Mouse (Mus musculus) heart, postnatal 36 days (tissue): ENCODE measurements at regions not wholly inside any gene's neighbourhood (a gene's known extent, or its start where the extent isn't known, plus 50 kb on each side); places are given as distances from the start of the nearest gene placed in this dataset.

Source experiments
- DNase-seq, 2 experiments: peaks; one replicate each; pipeline ENCODE4 v3.0.0; 2021 to 2022
- intact Hi-C: fragments of 180-260 bp; cut with DNase I; formaldehyde crosslinking; loops from one replicate; pipeline ENCODE4 v1.15.1; 2025

- intact Hi-C loops: no loop called here
- DNase-seq: no peak
Observed at GRCm38 (mm10) chrX:21644851-21645250, 69.8 kb upstream of the Slc6a14 start.

- intact Hi-C loops: no loop called here
- DNase-seq: peak; percentile 2 to 3
Observed at GRCm38 (mm10) chrX:21651508-21652297, 63.0 kb upstream of the Slc6a14 start.
